Mouse (Mus musculus): ENCODE data around the gene Ipo4. TPM values are rescaled to one million over a fixed set of nuclear protein-coding genes. Genes with fewer than 3 reads are reported as not detected.

Ipo4 gene
- polyA plus RNA-seq, 1 experiment from 2014 or later = 116 TPM

GRCm38 (mm10) chr14:55584303-55584701 is 51.5 kb downstream of the Ipo4 start:
- Histone ChIP-seq H3K9me3 (no peaks in the 10 kb centered on the region), H3K27me3 (replicated peaks) (no peaks in the 10 kb centered on the region), H3K27ac (no peak overlapping the region), H3K4me2 (peak overlapping the region; percentile 66), H3K4me3 (peak overlapping the region; percentile 46), H3K36me3 (replicated peaks) (peaks cover 12% of the 10 kb centered on the region; the same call in 1 of the 2 replicates), H3K9ac (peak overlapping the region; percentile 49), H3K4me1 (peaks cover 11% of the 10 kb centered on the region)
- no peak for ATAC-seq (replicated peaks)
- WGBS = 43% methylated on average over 5 of the region's 5 CpGs

- no peak for ATAC-seq (replicated peaks)
- peaks cover 26% of the 10 kb centered on the region for H3K4me1 ChIP-seq
- 72% methylated on average over 9 of the region's 9 CpGs for WGBS
- peaks cover 12% of the 10 kb centered on the region; the same call in 1 of the 2 replicates for H3K36me3 ChIP-seq (replicated peaks)
- H3K27ac ChIP-seq = no peak overlapping the region
- no peaks in the 10 kb centered on the region for H3K9me3 ChIP-seq
- no peak overlapping the region for H3K9ac ChIP-seq
- no peak overlapping the region for H3K4me2 ChIP-seq
- no peak overlapping the region for H3K4me3 ChIP-seq
- no peaks in the 10 kb centered on the region for H3K27me3 ChIP-seq (replicated peaks)
Measured at GRCm38 (mm10) chr14:55581981-55582681, 53.6 kb downstream of the Ipo4 start.

GRCm38 (mm10) chr14:55580731-55581130 is 55.0 kb downstream of the Ipo4 start:
- H3K27me3 ChIP-seq (replicated peaks) = no peaks in the 10 kb centered on the region
- peaks cover 12% of the 10 kb centered on the region; the same call in 1 of the 2 replicates for H3K36me3 ChIP-seq (replicated peaks)
- peaks cover 26% of the 10 kb centered on the region for H3K4me1 ChIP-seq
- no peak overlapping the region for H3K4me3 ChIP-seq
- WGBS = 94% methylated on average over 16 of the region's 16 CpGs
- ATAC-seq (replicated peaks) = no peak
- no peaks in the 10 kb centered on the region for H3K9me3 ChIP-seq
- H3K9ac ChIP-seq = no peak overlapping the region
- no peak overlapping the region for H3K27ac ChIP-seq
- no peak overlapping the region for H3K4me2 ChIP-seq

GRCm38 (mm10) chr14:55579511-55580496 is 56.0 kb downstream of the Ipo4 start:
- no peak for ATAC-seq (replicated peaks)
- H3K27ac ChIP-seq = no peak overlapping the region
- H3K36me3 ChIP-seq (replicated peaks) = peaks cover 12% of the 10 kb centered on the region; the same call in 1 of the 2 replicates
- no peak overlapping the region for H3K4me3 ChIP-seq
- no peaks in the 10 kb centered on the region for H3K27me3 ChIP-seq (replicated peaks)
- no peaks in the 10 kb centered on the region for H3K9me3 ChIP-seq
- 82% methylated on average over 23 of the region's 23 CpGs for WGBS
- no peak overlapping the region for H3K9ac ChIP-seq
- peaks cover 26% of the 10 kb centered on the region for H3K4me1 ChIP-seq
- H3K4me2 ChIP-seq = 0 out of 2 replicates have a peak overlapping the region, but pooled peaks have one; percentile 85

- peak overlapping the region; percentile 79 for H3K9ac ChIP-seq
- peak; percentile 64 for ATAC-seq (replicated peaks)
- no peaks in the 10 kb centered on the region for H3K27me3 ChIP-seq (replicated peaks)
- H3K4me3 ChIP-seq = peak overlapping the region; percentile 69
- H3K4me1 ChIP-seq = peaks cover 20% of the 10 kb centered on the region
- peaks cover 12% of the 10 kb centered on the region; the same call in 1 of the 2 replicates for H3K36me3 ChIP-seq (replicated peaks)
- peak overlapping the region; percentile 89 for H3K27ac ChIP-seq
- WGBS = 23% methylated on average over 6 of the region's 6 CpGs
- H3K9me3 ChIP-seq = no peaks in the 10 kb centered on the region
- H3K4me2 ChIP-seq = peak overlapping the region; percentile 85
Measured at GRCm38 (mm10) chr14:55578668-55579269, 57.0 kb downstream of the Ipo4 start.

GRCm38 (mm10) chr14:55577871-55578667 is 57.7 kb downstream of the Ipo4 start, which contains the start of gene Psme1:
Gene Psme1, plus strand, starts transcription at chr14:55578123.
- under 1% methylated on average over 32 of the region's 32 CpGs for WGBS
- H3K9me3 ChIP-seq = no peaks in the 10 kb centered on the region
- H3K4me2 ChIP-seq = peak within 1 kb of the TSS; percentile 85
- H3K4me1 ChIP-seq = peaks cover 20% of the 10 kb centered on the region
- H3K4me3 ChIP-seq = peak within 1 kb of the TSS; percentile 69
- no peaks in the 10 kb centered on the region for H3K27me3 ChIP-seq (replicated peaks)
- peaks cover 12% of the 10 kb centered on the region; the same call in 1 of the 2 replicates for H3K36me3 ChIP-seq (replicated peaks)
- peak; percentile 92 for ATAC-seq (replicated peaks)
- H3K27ac ChIP-seq = peak within 1 kb of the TSS; percentile 89
- peak within 1 kb of the TSS; percentile 79 for H3K9ac ChIP-seq

GRCm38 (mm10) chr14:55576376-55576775 is 59.4 kb downstream of the Ipo4 start:
- WGBS = 86% methylated on average over 16 of the region's 16 CpGs
- no peak for ATAC-seq (replicated peaks)

GRCm38 (mm10) chr14:55575711-55576110 is 60.0 kb downstream of the Ipo4 start:
- H3K27ac ChIP-seq = no peak overlapping the region
- no peak overlapping the region for H3K4me3 ChIP-seq
- no peak overlapping the region for H3K9ac ChIP-seq
- H3K36me3 ChIP-seq (replicated peaks) = 0 out of 2 replicates have a peak, but pooled peaks cover 2% of the 10 kb centered on the region
- no peak overlapping the region for H3K4me2 ChIP-seq
- no peak for ATAC-seq (replicated peaks)
- H3K9me3 ChIP-seq = no peaks in the 10 kb centered on the region
- WGBS = 73% methylated on average over 13 of the region's 13 CpGs
- H3K27me3 ChIP-seq (replicated peaks) = no peaks in the 10 kb centered on the region
- peaks cover 20% of the 10 kb centered on the region for H3K4me1 ChIP-seq

More at GRCm38 (mm10) chr14:55576376-55576775, 59.4 kb downstream of the Ipo4 start:
- Histone ChIP-seq H3K4me3 (no peak overlapping the region), H3K27me3 (replicated peaks) (no peaks in the 10 kb centered on the region), H3K9ac (no peak overlapping the region), H3K4me1 (peaks cover 20% of the 10 kb centered on the region), H3K9me3 (no peaks in the 10 kb centered on the region), H3K27ac (no peak overlapping the region), H3K36me3 (replicated peaks) (peaks cover 9% of the 10 kb centered on the region; the same call in 1 of the 2 replicates), H3K4me2 (no peak overlapping the region)

Other genes with a start within 250 kb of the Ipo4 start
- gene Dhrs4, start 157.2 kb downstream of the Ipo4 start, polyA plus RNA-seq (2015; fragmentation: Nextera tagmentation; extraction: Ambion mirVana) = 20.8 and 21.6 TPM in 2 replicates
- 32.4 and 36.1 TPM in 2 replicates for gene Carmil3, start 145.3 kb downstream of the Ipo4 start, polyA plus RNA-seq (2015; fragmentation: Nextera tagmentation; extraction: Ambion mirVana)
- 1.9 and 2.1 TPM in 2 replicates for gene Cpne6, start 125.5 kb downstream of the Ipo4 start, polyA plus RNA-seq (2015; fragmentation: Nextera tagmentation; extraction: Ambion mirVana)
- gene Nrl, start 111.0 kb downstream of the Ipo4 start, polyA plus RNA-seq (2015; fragmentation: Nextera tagmentation; extraction: Ambion mirVana) = 0.15 and 0.17 TPM in 2 replicates
- gene Pck2, start 95.7 kb downstream of the Ipo4 start, polyA plus RNA-seq (2015; fragmentation: Nextera tagmentation; extraction: Ambion mirVana) = 25.4 and 28.0 TPM in 2 replicates
- 129 and 135 TPM in 2 replicates for gene Dcaf11, start 76.0 kb downstream of the Ipo4 start, polyA plus RNA-seq (2015; fragmentation: Nextera tagmentation; extraction: Ambion mirVana)
- 1.4 TPM in 1 of 2 replicates, not detected in the other for gene A730061H03Rik, start 75.6 kb downstream of the Ipo4 start, polyA plus RNA-seq (2015; fragmentation: Nextera tagmentation; extraction: Ambion mirVana)
- 0.23 TPM in 1 of 2 replicates, not detected in the other for gene Fitm1, start 60.3 kb downstream of the Ipo4 start, polyA plus RNA-seq (2015; fragmentation: Nextera tagmentation; extraction: Ambion mirVana)
- gene Psme1, start 57.8 kb downstream of the Ipo4 start, polyA plus RNA-seq (2015; fragmentation: Nextera tagmentation; extraction: Ambion mirVana) = 215 and 217 TPM in 2 replicates
- 29.3 and 32.9 TPM in 2 replicates for gene Emc9, start 50.7 kb downstream of the Ipo4 start, polyA plus RNA-seq (2015; fragmentation: Nextera tagmentation; extraction: Ambion mirVana)
- 150 and 184 TPM in 2 replicates for gene Psme2, start 44.8 kb downstream of the Ipo4 start, polyA plus RNA-seq (2015; fragmentation: Nextera tagmentation; extraction: Ambion mirVana)
- 23.0 and 24.2 TPM in 2 replicates for gene Rnf31, start 44.2 kb downstream of the Ipo4 start, polyA plus RNA-seq (2015; fragmentation: Nextera tagmentation; extraction: Ambion mirVana)
- gene Irf9, start 32.4 kb downstream of the Ipo4 start, polyA plus RNA-seq (2015; fragmentation: Nextera tagmentation; extraction: Ambion mirVana) = 10.0 and 13.5 TPM in 2 replicates
- gene Rec8, start 17.9 kb downstream of the Ipo4 start, polyA plus RNA-seq (2015; fragmentation: Nextera tagmentation; extraction: Ambion mirVana) = 6.5 and 6.6 TPM in 2 replicates
- 0.79 and 1.1 TPM in 2 replicates for gene Gm49378, start 1.9 kb upstream of the Ipo4 start, polyA plus RNA-seq (2015; fragmentation: Nextera tagmentation; extraction: Ambion mirVana)
- gene Tm9sf1, start 7.8 kb upstream of the Ipo4 start, polyA plus RNA-seq (2015; fragmentation: Nextera tagmentation; extraction: Ambion mirVana) = 63.0 and 65.0 TPM in 2 replicates
- 0.41 and 0.43 TPM in 2 replicates for gene Tssk4, start 14.2 kb upstream of the Ipo4 start, polyA plus RNA-seq (2015; fragmentation: Nextera tagmentation; extraction: Ambion mirVana)
- 77.1 and 79.5 TPM in 2 replicates for gene Mdp1, start 24.6 kb upstream of the Ipo4 start, polyA plus RNA-seq (2015; fragmentation: Nextera tagmentation; extraction: Ambion mirVana)
- 42.8 and 43.1 TPM in 2 replicates for gene Gmpr2, start 36.0 kb upstream of the Ipo4 start, polyA plus RNA-seq (2015; fragmentation: Nextera tagmentation; extraction: Ambion mirVana)
- gene Nedd8, start 36.2 kb upstream of the Ipo4 start, polyA plus RNA-seq (2015; fragmentation: Nextera tagmentation; extraction: Ambion mirVana) = 531 and 550 TPM in 2 replicates
- 25.6 TPM in 2 replicates for gene Tinf2, start 45.9 kb upstream of the Ipo4 start, polyA plus RNA-seq (2015; fragmentation: Nextera tagmentation; extraction: Ambion mirVana)
- gene Tgm1, start 78.0 kb upstream of the Ipo4 start, polyA plus RNA-seq (2015; fragmentation: Nextera tagmentation; extraction: Ambion mirVana) = 0.20 and 0.27 TPM in 2 replicates
- 56.7 and 61.4 TPM in 2 replicates for gene Rabggta, start 86.3 kb upstream of the Ipo4 start, polyA plus RNA-seq (2015; fragmentation: Nextera tagmentation; extraction: Ambion mirVana)
- 61.6 and 68.7 TPM in 2 replicates for gene Dhrs1, start 109.7 kb upstream of the Ipo4 start, polyA plus RNA-seq (2015; fragmentation: Nextera tagmentation; extraction: Ambion mirVana)
- gene Nop9, start 109.7 kb upstream of the Ipo4 start, polyA plus RNA-seq (2015; fragmentation: Nextera tagmentation; extraction: Ambion mirVana) = 28.7 and 31.8 TPM in 2 replicates
- 0.25 and 0.66 TPM in 2 replicates for gene Cideb, start 122.5 kb upstream of the Ipo4 start, polyA plus RNA-seq (2015; fragmentation: Nextera tagmentation; extraction: Ambion mirVana)
- gene Ltb4r2, start 125.5 kb upstream of the Ipo4 start, polyA plus RNA-seq (2015; fragmentation: Nextera tagmentation; extraction: Ambion mirVana) = 0.67 and 0.70 TPM in 2 replicates
- 0.41 and 0.59 TPM in 2 replicates for gene Ltb4r1, start 130.0 kb upstream of the Ipo4 start, polyA plus RNA-seq (2015; fragmentation: Nextera tagmentation; extraction: Ambion mirVana)
- 5.7 and 6.2 TPM in 2 replicates for gene Adcy4, start 148.1 kb upstream of the Ipo4 start, polyA plus RNA-seq (2015; fragmentation: Nextera tagmentation; extraction: Ambion mirVana)
- gene Ripk3, start 152.9 kb upstream of the Ipo4 start, polyA plus RNA-seq (2015; fragmentation: Nextera tagmentation; extraction: Ambion mirVana) = 2.3 and 2.7 TPM in 2 replicates
- gene Nfatc4, start 187.2 kb upstream of the Ipo4 start, polyA plus RNA-seq (2015; fragmentation: Nextera tagmentation; extraction: Ambion mirVana) = 8.4 and 10.8 TPM in 2 replicates
- gene Nynrin, start 218.1 kb upstream of the Ipo4 start, polyA plus RNA-seq (2015; fragmentation: Nextera tagmentation; extraction: Ambion mirVana) = 12.4 and 13.6 TPM in 2 replicates
- 0.19 and 0.20 TPM in 2 replicates for gene Cbln3, start 248.4 kb upstream of the Ipo4 start, polyA plus RNA-seq (2015; fragmentation: Nextera tagmentation; extraction: Ambion mirVana)
- gene Khnyn, start 249.0 kb upstream of the Ipo4 start, polyA plus RNA-seq (2015; fragmentation: Nextera tagmentation; extraction: Ambion mirVana) = 10.9 and 11.4 TPM in 2 replicates